Mouse (Mus musculus) cerebellum, adult 8-10 months (tissue): ENCODE measurements around the gene Ubox5.

ENCODE experiments used
- DNase-seq: peaks from one replicate; pipeline ENCODE4 v3.0.0; 2022

The Ubox5 gene

GRCm38 (mm10) chr2:130634006-130634738 is 4.3 kb upstream of the Ubox5 start:
- DNase-seq = peak; percentile 84

- no peak for DNase-seq
Measured at GRCm38 (mm10) chr2:130632887-130633675, 3.2 kb upstream of the Ubox5 start.

GRCm38 (mm10) chr2:130632416-130632815 is 2.6 kb upstream of the Ubox5 start:
- DNase-seq = no peak

DNA sequence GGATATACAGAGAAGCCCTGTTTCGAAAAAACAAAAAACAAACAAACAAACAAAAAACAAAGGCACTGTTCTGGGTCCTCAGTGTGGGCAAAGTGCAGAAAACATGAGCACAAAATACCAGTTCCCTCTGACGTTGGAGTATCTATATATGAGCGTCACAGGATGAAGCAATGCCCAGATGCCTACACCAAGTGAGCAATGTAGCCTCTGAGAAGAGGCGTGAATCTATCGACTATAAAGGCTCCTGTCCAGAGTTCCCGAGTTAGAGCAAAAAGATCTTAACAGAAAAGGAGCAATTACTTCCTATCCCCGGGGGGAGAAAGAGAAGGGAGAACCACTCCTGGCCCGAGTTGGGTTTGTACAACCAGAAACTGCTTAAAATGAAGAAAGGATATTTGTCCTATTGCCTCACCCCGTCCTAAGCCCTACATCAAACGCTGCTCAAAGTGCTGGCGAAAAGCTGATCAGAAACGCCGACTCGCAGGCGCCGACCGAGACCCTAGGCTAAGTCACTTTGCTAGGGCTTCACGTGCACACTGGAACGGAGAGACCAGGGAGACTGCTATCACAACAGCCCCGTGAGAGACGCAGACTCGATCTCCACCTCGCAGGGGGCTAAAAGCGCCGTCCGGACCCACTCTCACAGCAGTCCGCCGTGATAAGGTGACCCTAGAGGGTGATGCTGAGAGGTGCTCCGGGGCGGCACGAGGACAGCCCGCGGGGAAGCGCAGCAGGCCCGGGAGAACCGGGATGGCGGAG is 579 bp downstream of the Ubox5 start:
- DNase-seq = no peak

GRCm38 (mm10) chr2:130628424-130628823 is 1.4 kb downstream of the Ubox5 start:
- DNase-seq = no peak

GRCm38 (mm10) chr2:130618972-130619371 is 10.9 kb downstream of the Ubox5 start:
- DNase-seq = no peak

GRCm38 (mm10) chr2:130613091-130613490 is 16.7 kb downstream of the Ubox5 start:
- peak; percentile 30 for DNase-seq

GRCm38 (mm10) chr2:130602195-130602594 is 27.6 kb downstream of the Ubox5 start:
- DNase-seq = no peak

- no peak for DNase-seq
Measured at GRCm38 (mm10) chr2:130598399-130598798, 31.4 kb downstream of the Ubox5 start.

DNA sequence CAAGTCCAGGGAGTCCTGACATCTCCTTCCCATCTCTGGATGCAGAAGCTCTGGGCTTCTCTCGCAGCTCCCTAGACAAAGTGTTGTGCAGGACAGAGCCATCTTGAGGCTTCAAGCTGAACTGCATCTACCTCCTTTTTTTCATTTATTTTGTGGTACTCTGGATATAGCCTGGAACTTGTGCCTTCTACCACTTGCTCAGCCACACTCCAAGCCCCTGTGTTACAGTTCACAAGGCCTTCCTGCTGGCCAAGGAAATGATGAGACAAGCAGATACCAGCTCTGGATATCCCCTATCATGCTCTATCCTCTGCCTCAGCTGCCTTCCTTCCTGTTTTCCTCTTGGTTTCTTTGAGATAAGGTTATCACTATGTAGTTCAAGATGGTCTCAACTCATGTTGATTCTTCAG is 32.2 kb downstream of the Ubox5 start:
- peak; percentile 32 for DNase-seq

- no peak for DNase-seq
Measured at GRCm38 (mm10) chr2:130595596-130595995, 34.2 kb downstream of the Ubox5 start.

DNA sequence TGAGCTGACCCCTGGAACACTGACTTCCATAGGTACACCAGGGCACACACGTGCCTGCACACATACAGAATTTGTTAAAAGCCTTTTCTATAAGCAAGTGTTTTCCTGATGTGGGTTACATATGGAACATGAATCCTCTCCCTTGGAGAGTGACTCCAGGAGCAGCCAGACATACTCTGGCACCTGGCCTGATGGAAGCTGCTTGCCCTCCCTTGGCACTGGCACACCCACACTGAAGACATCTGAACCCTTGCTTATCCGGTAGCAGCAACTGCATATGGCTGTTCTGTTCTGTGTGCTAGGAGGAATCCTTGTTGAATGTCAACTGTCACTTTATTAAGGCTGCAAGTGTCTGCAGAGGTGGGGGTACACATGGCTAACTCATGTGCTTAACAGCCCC is 38.8 kb downstream of the Ubox5 start:
- no peak for DNase-seq

- no peak for DNase-seq
Measured at GRCm38 (mm10) chr2:130589761-130590160, 40.1 kb downstream of the Ubox5 start.

- DNase-seq = no peak
Measured at GRCm38 (mm10) chr2:130589157-130589556, 40.7 kb downstream of the Ubox5 start.

DNA sequence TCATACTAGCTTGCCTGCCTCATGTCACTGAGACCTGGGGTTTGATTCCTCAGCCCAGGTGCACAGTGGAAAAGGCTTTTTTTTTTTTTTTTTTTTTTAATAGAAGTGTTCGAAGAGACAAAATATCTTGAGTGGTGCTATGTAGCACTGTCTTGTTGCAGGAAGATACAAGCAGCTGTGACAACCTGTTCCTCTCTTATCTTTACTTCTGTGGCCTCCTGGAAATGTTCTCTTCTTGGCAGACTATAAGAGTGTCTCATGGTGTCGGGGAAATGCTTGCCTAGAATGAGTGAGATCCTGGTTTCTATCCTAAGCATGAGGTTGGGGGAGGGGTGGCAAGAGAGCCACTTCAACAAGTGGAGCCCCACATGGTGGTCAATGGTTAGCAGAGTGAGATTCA is 41.5 kb downstream of the Ubox5 start:
- DNase-seq = no peak

- DNase-seq = no peak
Measured at GRCm38 (mm10) chr2:130586016-130586415, 43.8 kb downstream of the Ubox5 start.

DNA sequence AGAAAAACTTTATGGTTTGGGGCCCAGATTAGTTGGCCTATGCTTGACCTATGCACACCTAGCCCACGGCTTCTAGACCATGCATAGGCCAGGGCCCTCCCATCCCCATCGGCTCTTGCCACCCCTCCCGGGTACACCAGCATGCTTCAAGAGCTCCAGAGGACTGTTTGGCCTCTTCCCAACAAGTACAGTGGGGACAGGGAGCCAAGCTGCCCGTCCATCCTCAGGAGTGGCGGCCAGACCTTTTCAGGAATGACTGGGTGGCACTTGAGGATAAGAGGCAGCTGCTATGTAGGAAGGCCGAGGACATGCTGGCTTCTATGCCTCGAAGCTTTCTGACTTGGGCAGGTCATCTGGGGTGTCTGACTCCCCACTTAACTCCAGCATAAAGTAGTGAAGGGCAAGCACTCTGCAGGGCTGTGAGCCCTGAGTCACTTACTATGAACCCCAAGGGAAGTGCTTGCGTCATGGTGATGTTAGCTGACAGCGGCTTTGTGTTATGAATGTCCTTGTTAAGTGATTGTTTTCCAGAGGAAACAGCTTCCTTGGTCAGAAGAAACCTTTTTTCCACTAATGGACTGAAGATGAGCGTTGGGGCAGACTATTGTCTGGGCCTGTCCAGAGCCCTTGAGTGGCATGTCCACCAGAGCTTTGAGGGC is 45.8 kb downstream of the Ubox5 start:
- no peak for DNase-seq

GRCm38 (mm10) chr2:130582552-130582951 is 47.3 kb downstream of the Ubox5 start, which contains the start of gene Avp:
TSS of gene Avp (minus strand) at chr2:130582554.
- no peak for DNase-seq

DNA sequence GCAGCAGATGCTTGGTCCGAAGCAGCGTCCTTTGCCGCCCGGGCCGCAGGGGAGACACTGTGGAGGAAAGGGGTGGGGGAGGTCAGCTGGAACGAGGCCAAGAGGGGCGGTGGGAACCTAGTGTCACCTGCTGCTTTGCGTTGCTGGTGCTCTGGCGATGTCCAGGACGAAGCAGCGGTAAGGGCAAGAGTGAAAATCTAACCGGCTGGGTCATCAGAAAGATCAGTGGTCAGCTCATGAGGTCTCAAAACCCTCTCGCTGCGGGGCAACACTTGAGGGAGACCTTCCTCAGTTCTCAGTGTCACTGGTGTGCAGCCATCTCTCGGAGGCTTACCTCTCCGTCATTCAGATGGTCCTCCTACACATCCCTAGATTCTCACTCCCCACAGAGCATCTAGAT is 48.6 kb downstream of the Ubox5 start:
- DNase-seq = no peak

DNA sequence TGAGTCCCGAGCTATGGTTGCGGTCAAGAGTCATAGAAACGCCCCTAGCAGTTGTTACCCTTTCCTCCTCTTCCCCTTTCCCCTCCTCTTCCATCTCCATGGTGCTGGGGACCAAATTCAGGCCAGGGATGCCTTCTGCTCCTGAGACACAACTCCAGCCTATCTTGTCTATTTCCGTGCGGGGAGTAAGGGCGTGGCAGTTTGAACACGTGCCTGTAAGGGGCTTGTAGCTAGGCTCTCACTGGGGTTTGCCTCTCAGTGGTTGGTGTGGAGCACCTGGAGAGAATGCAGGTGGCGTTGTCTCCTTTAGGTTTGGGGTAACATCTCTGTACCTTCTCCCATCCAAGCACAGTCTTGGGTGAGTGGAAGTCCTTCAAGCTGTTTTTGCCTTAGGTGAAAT is 50.0 kb downstream of the Ubox5 start:
- DNase-seq = no peak

- DNase-seq = peak; percentile 62
Measured at GRCm38 (mm10) chr2:130578148-130578547, 51.7 kb downstream of the Ubox5 start.

DNA sequence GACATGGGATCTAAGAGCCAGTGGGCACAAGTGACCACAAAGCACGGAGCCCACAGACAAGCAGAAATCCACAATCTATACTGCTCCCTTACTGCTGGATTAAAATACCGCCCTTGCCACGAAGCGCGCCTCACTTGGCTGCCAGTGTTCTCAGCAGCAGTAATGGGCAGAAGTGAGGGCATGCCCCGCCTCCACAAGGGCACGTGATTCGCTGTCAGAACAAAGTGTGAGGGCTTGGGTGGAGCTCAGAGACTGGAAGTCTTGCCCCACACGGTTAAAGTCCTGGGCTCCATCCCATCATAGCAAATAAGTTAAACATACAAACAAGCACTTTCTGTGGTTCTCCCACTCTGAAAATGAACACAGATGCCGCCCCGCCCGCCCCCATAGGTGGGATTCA is 52.2 kb downstream of the Ubox5 start:
- DNase-seq = no peak

GRCm38 (mm10) chr2:130577021-130577420 is 52.8 kb downstream of the Ubox5 start:
- DNase-seq = no peak
